Mouse (Mus musculus) bone marrow, adult 2 months (tissue): ENCODE measurements around the gene E130114P18Rik.

Experiments
- CTCF ChIP-seq: fragments of 200-500 bp; IDR thresholded peaks from 2 replicates; pipeline ENCODE4 v1.5.1; 2011; ENCODE audit warnings: low read length, control low read depth; ENCODE audit not compliant: control insufficient read depth, insufficient read depth
- POLR2A ChIP-seq: fragments of 200-500 bp; IDR thresholded peaks from 2 replicates; pipeline ENCODE4 v1.6.1; 2011; ENCODE audit warnings: low read depth, mild to moderate bottlenecking, control low read depth, low read length, borderline replicate concordance; ENCODE audit not compliant: control insufficient read depth

DNA sequence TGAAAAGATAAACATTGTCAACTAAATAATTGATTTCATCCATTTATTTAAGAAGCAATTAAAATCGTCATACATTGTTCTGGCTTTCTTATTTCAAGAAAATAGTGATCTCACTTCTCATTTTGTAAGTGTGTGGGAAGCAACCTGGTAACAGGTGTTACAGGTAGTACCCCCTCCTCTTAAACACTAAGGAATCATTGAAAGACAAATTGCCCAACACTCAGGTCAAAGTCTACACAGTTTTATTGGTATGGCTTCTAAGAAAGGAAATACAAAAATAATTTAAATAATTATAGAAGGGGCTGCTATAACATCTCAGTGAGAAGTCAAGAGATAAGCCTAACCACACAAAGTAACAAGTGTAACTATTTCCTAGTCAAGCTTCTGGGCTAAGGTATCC, 188.1 kb downstream of the E130114P18Rik start:
- TF ChIP-seq CTCF, result no peak
- no peak for TF ChIP-seq POLR2A
